Mouse (Mus musculus): ENCODE measurements around the gene Polr1b. TPM values are rescaled to one million over a fixed set of nuclear protein-coding genes. Genes with fewer than 3 reads are reported as not detected.

Gene Polr1b
- 45.2 TPM for total RNA-seq (2023)

DNA sequence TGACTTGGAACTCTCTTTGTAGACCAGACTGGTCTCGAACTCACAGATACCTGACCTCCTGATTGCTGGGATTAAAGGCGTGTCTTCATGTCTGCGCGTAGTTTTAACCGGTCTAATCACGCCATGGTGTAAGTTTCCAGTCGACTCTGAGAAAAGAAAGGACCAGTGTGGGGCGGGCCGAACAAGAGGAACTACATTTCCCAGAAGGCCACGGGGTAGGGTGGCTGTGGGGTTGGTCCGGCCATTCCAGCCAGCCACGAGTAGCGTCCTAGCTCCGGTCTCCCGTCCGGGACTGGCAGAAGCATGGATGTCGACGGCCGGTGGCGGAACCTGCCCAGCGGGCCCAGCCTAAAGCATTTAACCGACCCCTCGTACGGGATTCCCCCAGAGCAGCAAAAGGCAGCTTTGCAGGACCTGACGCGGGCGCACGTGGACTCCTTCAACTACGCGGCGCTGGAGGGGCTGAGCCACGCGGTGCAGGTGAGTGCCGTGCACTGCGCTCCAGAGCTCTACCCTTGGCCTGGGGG lies at the start of gene Polr1b:
Gene Polr1b, plus strand, starts transcription at position 212 of the 527 bp plus-strand sequence.

DNA sequence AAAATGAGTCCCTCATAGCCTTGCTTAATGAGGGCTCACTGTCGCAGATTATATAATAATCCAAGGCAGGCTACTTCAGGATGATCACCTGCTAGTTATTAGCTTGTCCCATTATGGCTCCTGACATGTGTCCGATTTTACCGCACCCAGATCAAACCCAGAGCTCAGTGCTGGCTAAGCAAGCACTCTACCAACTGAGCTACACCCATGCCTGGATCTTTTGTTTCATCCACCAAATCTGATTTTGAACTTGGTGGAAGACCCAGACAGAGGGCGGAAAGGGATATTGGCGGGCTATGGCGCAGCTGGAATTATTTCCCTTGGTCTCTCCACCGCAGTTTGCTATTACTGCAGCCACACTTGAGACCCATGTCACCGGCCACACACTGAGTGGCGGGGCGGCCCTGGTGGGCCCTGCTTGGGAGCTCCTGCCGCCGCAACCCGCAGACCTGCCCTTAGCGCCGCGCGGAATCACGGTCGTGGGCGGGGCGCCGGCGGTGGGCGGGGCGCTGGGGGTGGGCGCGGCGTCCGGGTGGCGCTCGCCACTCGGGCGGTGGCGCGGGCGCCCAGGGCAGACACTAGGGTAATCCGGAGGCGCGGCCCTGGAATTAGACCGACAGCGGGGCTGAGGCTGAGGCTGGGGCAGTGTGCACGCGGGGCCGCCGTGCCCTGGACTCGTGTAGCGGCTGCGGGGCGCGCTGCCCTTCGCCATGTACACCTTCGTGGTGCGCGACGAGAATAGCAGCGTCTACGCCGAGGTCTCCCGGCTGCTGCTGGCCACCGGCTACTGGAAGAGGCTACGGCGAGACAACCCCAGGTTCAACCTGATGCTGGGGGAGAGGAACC lies 35.1 kb upstream of the Polr1b start, which contains the start of gene Ttl:
Gene Ttl, plus strand, starts transcription at position 506 of the 846 bp plus-strand sequence.

DNA sequence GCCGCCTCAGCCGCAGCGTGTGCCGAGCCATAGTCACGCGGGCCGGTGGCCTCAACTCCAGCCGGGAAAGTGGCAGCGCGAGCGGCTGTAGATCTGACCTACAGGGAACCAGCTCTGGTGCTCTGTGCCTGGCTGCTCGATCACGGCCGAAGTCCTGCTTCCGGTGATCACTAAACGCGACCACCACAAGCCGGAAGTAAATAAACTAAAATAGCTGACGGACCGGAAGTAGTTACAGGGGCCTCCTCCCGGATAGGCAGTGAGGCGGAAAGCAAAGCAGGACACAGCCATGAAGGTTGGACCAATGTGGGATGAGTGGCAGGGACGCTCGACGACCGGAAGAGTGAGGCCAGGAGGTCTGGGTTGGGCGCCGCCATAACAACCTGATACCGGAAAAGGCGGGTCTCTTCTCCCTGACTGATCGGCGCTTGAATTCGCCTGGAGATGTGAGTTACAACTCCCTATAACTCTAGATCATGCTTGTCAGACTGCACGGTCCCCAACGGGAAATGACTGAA lies 28.7 kb downstream of the Polr1b start, which contains the start of gene Chchd5:
Gene Chchd5, plus strand, starts transcription at position 289 of the 518 bp plus-strand sequence.

Other genes with a start within 250 kb of the Polr1b start
- not detected for gene Fbln7, start 238.0 kb upstream of the Polr1b start, total RNA-seq (2023)
- 5.5 TPM for gene Zc3h8, start 156.9 kb upstream of the Polr1b start, total RNA-seq (2023)
- gene Zc3h6, start 133.6 kb upstream of the Polr1b start, total RNA-seq (2023), result 12.4 TPM
- 5.6 TPM for gene Gm10762, start 133.3 kb upstream of the Polr1b start, total RNA-seq (2023)
- 0.12 TPM for gene Vinac1, start 52.8 kb upstream of the Polr1b start, total RNA-seq (2023)
- 8.8 TPM for gene Ttl, start 35.1 kb upstream of the Polr1b start, total RNA-seq (2023)
- gene Chchd5, start 28.7 kb downstream of the Polr1b start, total RNA-seq (2023), result 11.7 TPM
- 278 TPM for gene Slc20a1, start 97.8 kb downstream of the Polr1b start, total RNA-seq (2023)
- 0.76 TPM for gene Ckap2l, start 196.2 kb downstream of the Polr1b start, total RNA-seq (2023)
- gene Il1a, start 209.0 kb downstream of the Polr1b start, total RNA-seq (2023), result 0.56 TPM

Data from CD4-positive naive resting alpha-beta T cell, adult 76 days (primary cell).